Mouse (Mus musculus) neural tube, embryonic 13.5 days (tissue): ENCODE measurements at regions not wholly inside any gene's neighbourhood (a gene's known extent, or its start where the extent isn't known, plus 50 kb on each side); places are given as distances from the start of the nearest gene placed in this dataset.

ENCODE experiments used
- ATAC-seq: fragments of 200-750 bp; cut with Nextera tagmentation; 2 replicates; pipeline ENCODE4 v1.8.0; 2017; ENCODE audit warnings: low read depth, mild to moderate bottlenecking, moderate TSS enrichment, moderate library complexity
- H3K27ac ChIP-seq: fragments of 300-500 bp; sonication (generic); replicated peaks from 2 replicates; pipeline ENCODE4 v1.5.1; 2015; ENCODE audit warnings: moderate library complexity, mild to moderate bottlenecking, inconsistent platforms
- H3K27me3 ChIP-seq: fragments of 300-500 bp; sonication (generic); 2 replicates; pipeline ENCODE4 v1.6.1; 2015; ENCODE audit warnings: mild to moderate bottlenecking, inconsistent platforms
- H3K36me3 ChIP-seq: fragments of 300-500 bp; sonication (generic); 2 replicates; pipeline ENCODE4 v1.6.1; 2015; ENCODE audit warnings: mild to moderate bottlenecking, inconsistent platforms
- H3K4me1 ChIP-seq: fragments of 300-500 bp; sonication (generic); replicated peaks from 2 replicates; pipeline ENCODE4 v1.6.1; 2015; ENCODE audit warnings: inconsistent platforms
- H3K4me2 ChIP-seq: fragments of 300-500 bp; sonication (generic); 2 replicates; pipeline ENCODE4 v1.6.1; 2015; ENCODE audit warnings: inconsistent platforms, mild to moderate bottlenecking, moderate library complexity
- H3K4me3 ChIP-seq: fragments of 300-500 bp; sonication (generic); 2 replicates; pipeline ENCODE4 v1.5.1; 2015; ENCODE audit warnings: mild to moderate bottlenecking, inconsistent platforms
- H3K9ac ChIP-seq: fragments of 300-500 bp; sonication (generic); 2 replicates; pipeline ENCODE4 v1.6.1; 2015; ENCODE audit warnings: moderate library complexity, mild to moderate bottlenecking, inconsistent platforms
- H3K9me3 ChIP-seq: fragments of 300-500 bp; sonication (generic); 2 replicates; pipeline ENCODE4 v1.6.1; 2016; ENCODE audit warnings: inconsistent platforms
- WGBS: fragments of 180-500 bp; shearing (Covaris S2); methylation state at CpG from one replicate; pipeline ENCODE4 v1.1.7; 2015; 5-methylcytosine and 5-hydroxymethylcytosine counted together

- 0 out of 2 replicates have a peak, but pooled peaks cover 3% of the 10 kb centered on the region for H3K27me3 ChIP-seq
- H3K4me2 ChIP-seq, result no peak overlapping the region
- H3K36me3 ChIP-seq, result no peaks in the 10 kb centered on the region
- no peak overlapping the region for H3K4me3 ChIP-seq
- WGBS, result 56% methylated on average over 3 of the region's 3 CpGs
- no peak overlapping the region for H3K9ac ChIP-seq
- H3K27ac ChIP-seq, result no peak overlapping the region
- H3K9me3 ChIP-seq, result no peaks in the 10 kb centered on the region
- no peak for ATAC-seq
- H3K4me1 ChIP-seq, result peaks cover 29% of the 10 kb centered on the region
These were observed 213.9 kb upstream of the Gm5148 start for GRCm38 (mm10) chr3:37938284-37938596.

- Histone ChIP-seq H3K36me3 (no peaks in the 10 kb centered on the region), H3K27ac (no peak overlapping the region), H3K4me2 (no peak overlapping the region), H3K9me3 (no peaks in the 10 kb centered on the region), H3K4me1 (peaks cover 29% of the 10 kb centered on the region), H3K27me3 (0 out of 2 replicates have a peak, but pooled peaks cover 3% of the 10 kb centered on the region), H3K9ac (no peak overlapping the region), H3K4me3 (no peak overlapping the region)
- 63% methylated on average over 11 of the region's 11 CpGs for WGBS
- no peak for ATAC-seq
These were observed 213.3 kb upstream of the Gm5148 start for GRCm38 (mm10) chr3:37937381-37938283.

- H3K36me3 ChIP-seq, result no peaks in the 10 kb centered on the region
- H3K4me3 ChIP-seq, result no peak overlapping the region
- peak overlapping the region; percentile 9; the same call in 1 of the 2 replicates for H3K27ac ChIP-seq
- H3K27me3 ChIP-seq, result 0 out of 2 replicates have a peak, but pooled peaks cover 3% of the 10 kb centered on the region
- no peaks in the 10 kb centered on the region for H3K9me3 ChIP-seq
- ATAC-seq, result 0 out of 2 replicates have a peak, but pooled peaks have one; percentile 32
- no peak overlapping the region for H3K9ac ChIP-seq
- peaks cover 29% of the 10 kb centered on the region for H3K4me1 ChIP-seq
- 39% methylated on average over 12 of the region's 12 CpGs for WGBS
- no peak overlapping the region for H3K4me2 ChIP-seq
These were observed 212.1 kb upstream of the Gm5148 start for GRCm38 (mm10) chr3:37936251-37936931.

- Histone ChIP-seq H3K27ac (no peak overlapping the region), H3K27me3 (0 out of 2 replicates have a peak, but pooled peaks cover 3% of the 10 kb centered on the region), H3K9ac (no peak overlapping the region), H3K4me2 (no peak overlapping the region), H3K9me3 (no peaks in the 10 kb centered on the region), H3K36me3 (no peaks in the 10 kb centered on the region), H3K4me1 (peaks cover 29% of the 10 kb centered on the region), H3K4me3 (no peak overlapping the region)
- ATAC-seq, result peak; percentile 43; the same call in 1 of the 2 replicates
- WGBS, result 42% methylated on average over 10 of the region's 10 CpGs
These were observed 210.8 kb upstream of the Gm5148 start for GRCm38 (mm10) chr3:37934905-37935708.

GRCm38 (mm10) chr3:37934236-37934635 is 209.9 kb upstream of the Gm5148 start:
- WGBS, result 82% methylated on average over 2 of the region's 2 CpGs
- Histone ChIP-seq H3K4me3 (no peak overlapping the region), H3K27ac (no peak overlapping the region), H3K36me3 (no peaks in the 10 kb centered on the region), H3K4me2 (no peak overlapping the region), H3K4me1 (peaks cover 29% of the 10 kb centered on the region), H3K27me3 (0 out of 2 replicates have a peak, but pooled peaks cover 3% of the 10 kb centered on the region), H3K9ac (no peak overlapping the region), H3K9me3 (no peaks in the 10 kb centered on the region)
- no peak for ATAC-seq

GRCm38 (mm10) chr3:37928731-37929130 is 204.4 kb upstream of the Gm5148 start:
- no peak for ATAC-seq
- 0 out of 2 replicates have a peak, but pooled peaks cover 5% of the 10 kb centered on the region for H3K9me3 ChIP-seq
- no peak overlapping the region for H3K4me2 ChIP-seq
- WGBS, result 83% methylated on average over 6 of the region's 6 CpGs
- H3K27ac ChIP-seq, result no peak overlapping the region
- no peak overlapping the region for H3K4me3 ChIP-seq
- no peak overlapping the region for H3K9ac ChIP-seq
- no peaks in the 10 kb centered on the region for H3K4me1 ChIP-seq
- H3K36me3 ChIP-seq, result no peaks in the 10 kb centered on the region
- peaks cover 19% of the 10 kb centered on the region for H3K27me3 ChIP-seq

GRCm38 (mm10) chr3:37919450-37920156 is 195.3 kb upstream of the Gm5148 start:
- Histone ChIP-seq H3K4me1 (peaks cover 16% of the 10 kb centered on the region), H3K27ac (no peak overlapping the region), H3K36me3 (no peaks in the 10 kb centered on the region), H3K9ac (no peak overlapping the region), H3K4me3 (no peak overlapping the region), H3K27me3 (peaks cover 76% of the 10 kb centered on the region), H3K9me3 (no peaks in the 10 kb centered on the region), H3K4me2 (no peak overlapping the region)
- 65% methylated on average over 4 of the region's 4 CpGs for WGBS
- ATAC-seq, result no peak

- Histone ChIP-seq H3K27me3 (peaks cover 70% of the 10 kb centered on the region), H3K4me2 (peak overlapping the region; percentile 21), H3K36me3 (no peaks in the 10 kb centered on the region), H3K4me3 (no peak overlapping the region), H3K9ac (peak overlapping the region; percentile 26; the same call in 1 of the 2 replicates), H3K4me1 (peaks cover 16% of the 10 kb centered on the region), H3K9me3 (no peaks in the 10 kb centered on the region; the same call in 1 of the 2 replicates), H3K27ac (no peak overlapping the region)
- peak; percentile 74 for ATAC-seq
- WGBS, result 9% methylated on average over 14 of the region's 14 CpGs
These were observed 192.6 kb upstream of the Gm5148 start for GRCm38 (mm10) chr3:37916786-37917479.

GRCm38 (mm10) chr3:37916281-37916680 is 192.0 kb upstream of the Gm5148 start:
- Histone ChIP-seq H3K4me2 (no peak overlapping the region), H3K9ac (no peak overlapping the region), H3K4me3 (no peak overlapping the region), H3K36me3 (no peaks in the 10 kb centered on the region), H3K4me1 (peaks cover 16% of the 10 kb centered on the region), H3K27ac (no peak overlapping the region), H3K9me3 (no peaks in the 10 kb centered on the region; the same call in 1 of the 2 replicates), H3K27me3 (peaks cover 70% of the 10 kb centered on the region)
- 65% methylated on average over 3 of the region's 3 CpGs for WGBS
- ATAC-seq, result no peak

GRCm38 (mm10) chr3:37915673-37916072 is 191.4 kb upstream of the Gm5148 start:
- ATAC-seq, result no peak
- 76% methylated on average over 2 of the region's 2 CpGs for WGBS
- H3K36me3 ChIP-seq, result no peaks in the 10 kb centered on the region
- H3K4me1 ChIP-seq, result peaks cover 16% of the 10 kb centered on the region
- peaks cover 70% of the 10 kb centered on the region for H3K27me3 ChIP-seq
- no peaks in the 10 kb centered on the region; the same call in 1 of the 2 replicates for H3K9me3 ChIP-seq
- no peak overlapping the region for H3K27ac ChIP-seq
- H3K4me3 ChIP-seq, result no peak overlapping the region
- H3K9ac ChIP-seq, result no peak overlapping the region
- no peak overlapping the region for H3K4me2 ChIP-seq

- H3K27me3 ChIP-seq, result peaks cover 70% of the 10 kb centered on the region
- H3K27ac ChIP-seq, result no peak overlapping the region
- H3K36me3 ChIP-seq, result no peaks in the 10 kb centered on the region
- no peak overlapping the region for H3K4me2 ChIP-seq
- H3K4me1 ChIP-seq, result peaks cover 16% of the 10 kb centered on the region
- H3K9me3 ChIP-seq, result no peaks in the 10 kb centered on the region; the same call in 1 of the 2 replicates
- ATAC-seq, result no peak
- H3K4me3 ChIP-seq, result no peak overlapping the region
- WGBS, result 94% methylated on average over 2 of the region's 2 CpGs
- H3K9ac ChIP-seq, result no peak overlapping the region
These were observed 189.8 kb upstream of the Gm5148 start for GRCm38 (mm10) chr3:37914136-37914535.
